Mouse (Mus musculus) lung, adult 2 months (tissue): Measurements from ENCODE around the gene Wnt6.

ENCODE experiments used
- CTCF ChIP-seq: fragments of 200-500 bp; IDR thresholded peaks from 2 replicates; pipeline ENCODE4 v1.5.1; 2011; ENCODE audit warnings: mild to moderate bottlenecking, low read length, control low read depth; ENCODE audit not compliant: insufficient read depth
- POLR2A ChIP-seq: fragments of 200-500 bp; IDR thresholded peaks from 2 replicates; pipeline ENCODE4 v1.6.1; 2011; ENCODE audit warnings: low read depth, mild to moderate bottlenecking, control low read depth, low read length, borderline replicate concordance; ENCODE audit errors: extremely low read depth

- TF ChIP-seq CTCF = 0 out of 2 replicates have a peak, but pooled peaks have one; percentile 21
- no peak for TF ChIP-seq POLR2A
These were observed 12.5 kb downstream of the Wnt6 start for GRCm38 (mm10) chr1:74784041-74784759.
